Mouse (Mus musculus) kidney, postnatal 0 days (tissue): ENCODE measurements at regions not wholly inside any gene's neighbourhood (a gene's known extent, or its start where the extent isn't known, plus 50 kb on each side); places are given as distances from the start of the nearest gene placed in this dataset.

Source experiments
- ATAC-seq: fragments of 200-750 bp; cut with Nextera tagmentation; replicated peaks from 2 replicates; pipeline ENCODE4 v1.8.0; 2017; ENCODE audit warnings: low read depth, moderate number of reproducible peaks, moderate TSS enrichment, moderate library complexity; ENCODE audit not compliant: low FRiP score
- DNase-seq: peaks from one replicate; pipeline ENCODE4 v3.0.0-alpha.2; 2016; ENCODE audit warnings: low spot score
- H3K27ac ChIP-seq: fragments of 300-500 bp; sonication (generic); 2 replicates; pipeline ENCODE4 v1.5.1; 2014; ENCODE audit warnings: mild to moderate bottlenecking
- H3K27me3 ChIP-seq: fragments of 300-500 bp; sonication (generic); 2 replicates; pipeline ENCODE4 v1.6.1; 2014; ENCODE audit warnings: low read length, mixed read lengths; ENCODE audit not compliant: insufficient read depth
- H3K36me3 ChIP-seq: fragments of 300-500 bp; sonication (generic); 2 replicates; pipeline ENCODE4 v1.6.1; 2014; ENCODE audit warnings: low read length, mixed read lengths; ENCODE audit not compliant: insufficient read depth
- H3K4me1 ChIP-seq: fragments of 300-500 bp; sonication (generic); replicated peaks from 2 replicates; pipeline ENCODE4 v1.6.1; 2014; ENCODE audit warnings: antibody characterized with exemption, low read length, mixed read lengths; ENCODE audit not compliant: insufficient read depth
- H3K4me2 ChIP-seq: fragments of 300-500 bp; sonication (generic); 2 replicates; pipeline ENCODE4 v1.6.1; 2014; ENCODE audit warnings: mild to moderate bottlenecking, low read length, moderate library complexity, mixed read lengths
- H3K4me3 ChIP-seq: fragments of 300-500 bp; sonication (generic); replicated peaks from 2 replicates; pipeline ENCODE4 v1.5.1; 2014; ENCODE audit warnings: low read depth, low read length
- H3K9ac ChIP-seq: fragments of 300-500 bp; sonication (generic); 2 replicates; pipeline ENCODE4 v1.6.1; 2014; ENCODE audit warnings: low read depth, low read length
- H3K9me3 ChIP-seq: fragments of 300-500 bp; sonication (generic); replicated peaks from 2 replicates; pipeline ENCODE4 v1.6.1; 2016; ENCODE audit warnings: low read length, inconsistent platforms, mixed read lengths
- CTCF ChIP-seq: IDR thresholded peaks from 2 replicates; pipeline ENCODE4 v1.5.1; 2016; ENCODE audit warnings: antibody characterized with exemption, low read depth, mild to moderate bottlenecking, moderate library complexity
- WGBS: fragments of 180-500 bp; shearing (Covaris S2); extraction: QIAGEN DNeasy Blood & Tissue Kit; methylation state at CpG from one replicate; pipeline ENCODE4 v1.1.7; 2014; 5-methylcytosine and 5-hydroxymethylcytosine counted together

DNA sequence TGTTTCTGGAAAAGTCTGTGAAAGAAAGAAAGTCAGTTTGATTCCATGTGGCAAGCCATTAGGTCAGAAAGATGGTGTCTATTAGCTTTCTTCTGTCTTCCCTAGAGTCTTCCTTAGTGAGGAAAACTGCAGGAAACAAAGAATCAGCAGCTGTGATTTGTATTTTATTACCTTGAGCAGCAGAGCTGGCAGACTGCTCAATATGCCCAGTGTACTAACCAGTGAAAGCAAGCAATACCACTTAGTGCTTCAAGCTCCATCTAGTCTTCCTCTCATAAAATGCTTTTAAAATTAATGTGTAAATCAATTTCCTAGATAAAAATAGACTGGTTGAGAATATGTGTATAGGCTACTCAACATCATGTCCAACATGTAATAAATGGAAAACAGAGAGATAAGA, 137.8 kb downstream of the Rprm start:
- DNase-seq (no peak), ATAC-seq (no peak)
- Histone ChIP-seq H3K9me3 (no peaks in the 10 kb centered on the region), H3K36me3 (no peaks in the 10 kb centered on the region), H3K9ac (no peak overlapping the region), H3K4me3 (no peak overlapping the region), H3K27ac (no peak overlapping the region), H3K4me1 (no peaks in the 10 kb centered on the region), H3K27me3 (no peaks in the 10 kb centered on the region), H3K4me2 (no peak overlapping the region)
- no peak for TF ChIP-seq CTCF

DNA sequence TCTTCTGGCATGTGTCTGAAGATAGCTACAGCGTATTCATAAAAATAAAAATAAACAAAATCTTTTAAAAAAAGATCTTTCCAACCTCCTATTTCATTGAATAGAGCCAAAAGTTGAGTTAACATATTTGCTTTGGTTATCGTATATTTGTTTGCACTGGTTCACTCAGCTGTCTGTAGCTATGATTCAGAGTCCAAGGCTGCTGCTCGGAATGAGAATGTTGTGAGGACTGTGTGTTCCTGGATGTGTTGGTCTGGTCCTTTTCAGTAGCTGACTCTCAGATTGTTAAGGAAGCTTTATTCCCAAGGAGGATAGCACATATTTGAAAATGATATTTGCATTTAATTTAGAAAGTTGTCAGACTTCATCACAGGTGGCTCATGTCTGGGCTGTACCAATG, 173.5 kb downstream of the Rprm start:
- H3K27ac ChIP-seq: no peak overlapping the region
- no peaks in the 10 kb centered on the region for H3K9me3 ChIP-seq
- DNase-seq (no peak), ATAC-seq (no peak)
- 86% methylated on average over 3 of the region's 3 CpGs for WGBS
- H3K4me1 ChIP-seq: no peaks in the 10 kb centered on the region
- no peak overlapping the region for H3K4me2 ChIP-seq
- no peak overlapping the region for H3K4me3 ChIP-seq
- H3K9ac ChIP-seq: no peak overlapping the region
- no peaks in the 10 kb centered on the region for H3K27me3 ChIP-seq
- no peaks in the 10 kb centered on the region for H3K36me3 ChIP-seq
- TF ChIP-seq CTCF: no peak
